Mouse (Mus musculus) liver, embryonic 12.5 days (tissue): ENCODE results near the gene Tex14. TPM values are rescaled to one million over a fixed set of nuclear protein-coding genes. Genes with fewer than 3 reads are reported as not detected.
"Not testable (repeated sequence)": the region's sequence is repeated elsewhere in the genome, so short reads cannot be mapped to it uniquely, and the experiment has no call there.

ENCODE experiments used
- ATAC-seq: fragments of 200-750 bp; cut with Nextera tagmentation; 2 replicates; pipeline ENCODE4 v1.8.0; 2017; ENCODE audit warnings: moderate number of reproducible peaks, mild to moderate bottlenecking, moderate library complexity
- H3K27ac ChIP-seq: fragments of 300-500 bp; sonication (generic); 2 replicates; pipeline ENCODE4 v1.5.1; 2016; ENCODE audit warnings: mild to moderate bottlenecking
- H3K27me3 ChIP-seq: fragments of 300-500 bp; sonication (generic); replicated peaks from 2 replicates; pipeline ENCODE4 v1.6.1; 2016; ENCODE audit warnings: mild to moderate bottlenecking, moderate library complexity
- H3K36me3 ChIP-seq: fragments of 300-500 bp; sonication (generic); 2 replicates; pipeline ENCODE4 v1.6.1; 2016; ENCODE audit warnings: mild to moderate bottlenecking, moderate library complexity
- H3K4me1 ChIP-seq: fragments of 300-500 bp; sonication (generic); 2 replicates; pipeline ENCODE4 v1.6.1; 2016
- H3K4me2 ChIP-seq: fragments of 300-500 bp; sonication (generic); 2 replicates; pipeline ENCODE4 v1.6.1; 2016; ENCODE audit warnings: mild to moderate bottlenecking, moderate library complexity
- H3K4me3 ChIP-seq: fragments of 300-500 bp; sonication (generic); 2 replicates; pipeline ENCODE4 v1.5.1; 2016; ENCODE audit warnings: mild to moderate bottlenecking, moderate library complexity
- H3K9ac ChIP-seq: fragments of 300-500 bp; sonication (generic); 2 replicates; pipeline ENCODE4 v1.6.1; 2016; ENCODE audit warnings: mild to moderate bottlenecking, moderate library complexity
- H3K9me3 ChIP-seq: fragments of 300-500 bp; sonication (generic); replicated peaks from 2 replicates; pipeline ENCODE4 v1.6.1; 2016; ENCODE audit warnings: mild to moderate bottlenecking, moderate library complexity
- WGBS: fragments of 180-500 bp; shearing (Covaris S2); methylation state at CpG from one replicate; pipeline ENCODE4 v1.1.7; 2016; ENCODE audit not compliant: insufficient replicate concordance; 5-methylcytosine and 5-hydroxymethylcytosine counted together
- polyA plus RNA-seq: library from polyadenylated mRNA; unstranded; fragments of >200 nt; fragmentation: Nextera tagmentation; extraction: Ambion mirVana; gene quantifications from 2 replicates; pipeline ENCODE4 v1.2.1, GENCODE M21; 2016

The Tex14 gene
- polyA plus RNA-seq, 1 experiment from 2014 or later, result not detected

DNA sequence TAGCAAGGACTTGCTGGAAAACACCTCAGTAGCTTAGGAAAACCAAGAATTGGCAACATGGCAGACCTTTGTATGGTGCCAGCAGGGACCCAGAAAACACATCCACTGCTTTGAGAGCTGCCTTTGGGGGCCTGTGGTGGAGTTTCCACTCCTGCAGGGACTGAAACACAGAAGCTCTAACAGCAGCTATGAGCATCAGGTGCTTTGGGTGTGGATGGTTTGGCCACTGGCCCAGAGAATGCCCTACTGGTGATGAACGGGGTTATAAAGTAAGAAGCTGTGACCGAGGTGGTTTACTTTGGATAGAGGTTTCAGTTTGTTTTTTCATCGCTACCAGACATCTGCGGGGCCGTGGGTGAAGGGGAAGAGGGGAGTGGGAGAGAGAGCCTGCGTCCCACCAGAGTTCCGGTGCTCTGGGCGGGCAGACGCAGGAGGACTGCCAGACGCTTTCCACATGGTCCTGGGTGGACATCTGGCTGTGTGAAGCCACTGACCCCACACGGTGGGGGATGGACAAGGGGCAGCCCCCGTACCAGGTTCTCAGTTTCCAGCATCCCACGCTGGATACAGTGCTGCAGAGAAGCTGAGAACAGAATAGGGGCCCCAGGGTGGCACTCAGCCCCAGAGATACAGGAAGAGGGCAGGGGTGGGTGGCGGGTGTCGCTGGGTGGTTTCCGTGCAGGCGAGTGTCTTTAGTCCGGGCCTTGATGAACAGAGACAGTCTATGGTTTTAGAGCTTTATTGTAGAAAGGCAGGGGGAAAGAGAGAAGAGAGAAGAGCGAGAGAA, 62.8 kb downstream of the Tex14 start:
- Histone ChIP-seq H3K9me3 (no peaks in the 10 kb centered on the region), H3K27me3 (0 out of 2 replicates have a peak, but pooled peaks cover 4% of the 10 kb centered on the region), H3K4me1 (peaks cover 49% of the 10 kb centered on the region), H3K4me2 (peak overlapping the region; percentile 19; the same call in 1 of the 2 replicates), H3K36me3 (no peaks in the 10 kb centered on the region), H3K4me3 (no peak overlapping the region), H3K27ac (no peak overlapping the region), H3K9ac (peak overlapping the region; percentile 31)
- 51% methylated on average over 19 of the region's 19 CpGs for WGBS
- ATAC-seq, result no peak

- Histone ChIP-seq H3K36me3 (no peaks in the 10 kb centered on the region), H3K27me3 (0 out of 2 replicates have a peak, but pooled peaks cover 4% of the 10 kb centered on the region), H3K9me3 (no peaks in the 10 kb centered on the region), H3K27ac (no peak overlapping the region), H3K9ac (no peak overlapping the region), H3K4me2 (0 out of 2 replicates have a peak overlapping the region, but pooled peaks have one; percentile 19), H3K4me3 (no peak overlapping the region), H3K4me1 (peaks cover 51% of the 10 kb centered on the region)
- ATAC-seq, result no peak
- 43% methylated on average over 7 of the region's 7 CpGs for WGBS
These were observed 63.4 kb downstream of the Tex14 start for GRCm38 (mm10) chr11:87468278-87468655.

DNA sequence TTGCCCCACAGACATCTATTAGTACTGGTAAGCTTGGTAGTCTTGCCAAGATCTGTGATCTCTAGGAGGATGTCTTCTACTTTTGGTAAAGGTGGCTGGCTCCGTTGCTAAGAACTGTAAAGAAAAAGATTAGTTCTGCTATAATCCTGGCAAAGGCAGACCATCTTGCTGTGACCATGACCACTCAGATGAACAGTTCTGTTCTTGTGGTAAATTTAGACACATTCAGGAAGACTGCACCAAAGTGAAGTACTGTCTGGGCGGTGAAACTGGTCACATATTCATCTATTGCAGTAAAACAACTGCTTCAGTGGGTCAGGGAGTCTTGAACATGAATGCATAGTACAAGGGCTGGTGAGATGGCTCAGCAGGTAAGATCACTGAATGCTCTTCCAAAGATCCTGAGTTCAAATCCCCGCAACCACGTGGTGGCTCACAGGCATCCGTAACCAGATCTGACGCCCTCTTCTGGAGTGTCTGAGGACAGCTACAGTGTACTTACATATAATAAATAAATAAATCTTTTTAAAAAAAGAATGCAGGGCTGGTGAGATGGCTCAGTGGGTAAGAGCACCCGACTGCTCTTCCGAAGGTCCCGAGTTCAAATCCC, 63.9 kb downstream of the Tex14 start:
- WGBS, result 68% methylated on average over 9 of the region's 9 CpGs
- no peak overlapping the region for H3K4me2 ChIP-seq
- H3K27me3 ChIP-seq, result 0 out of 2 replicates have a peak, but pooled peaks cover 4% of the 10 kb centered on the region
- no peaks in the 10 kb centered on the region for H3K9me3 ChIP-seq
- no peak overlapping the region for H3K9ac ChIP-seq
- H3K4me1 ChIP-seq, result peaks cover 47% of the 10 kb centered on the region
- no peak overlapping the region for H3K4me3 ChIP-seq
- H3K36me3 ChIP-seq, result no peaks in the 10 kb centered on the region
- H3K27ac ChIP-seq, result no peak overlapping the region
- no peak for ATAC-seq

DNA sequence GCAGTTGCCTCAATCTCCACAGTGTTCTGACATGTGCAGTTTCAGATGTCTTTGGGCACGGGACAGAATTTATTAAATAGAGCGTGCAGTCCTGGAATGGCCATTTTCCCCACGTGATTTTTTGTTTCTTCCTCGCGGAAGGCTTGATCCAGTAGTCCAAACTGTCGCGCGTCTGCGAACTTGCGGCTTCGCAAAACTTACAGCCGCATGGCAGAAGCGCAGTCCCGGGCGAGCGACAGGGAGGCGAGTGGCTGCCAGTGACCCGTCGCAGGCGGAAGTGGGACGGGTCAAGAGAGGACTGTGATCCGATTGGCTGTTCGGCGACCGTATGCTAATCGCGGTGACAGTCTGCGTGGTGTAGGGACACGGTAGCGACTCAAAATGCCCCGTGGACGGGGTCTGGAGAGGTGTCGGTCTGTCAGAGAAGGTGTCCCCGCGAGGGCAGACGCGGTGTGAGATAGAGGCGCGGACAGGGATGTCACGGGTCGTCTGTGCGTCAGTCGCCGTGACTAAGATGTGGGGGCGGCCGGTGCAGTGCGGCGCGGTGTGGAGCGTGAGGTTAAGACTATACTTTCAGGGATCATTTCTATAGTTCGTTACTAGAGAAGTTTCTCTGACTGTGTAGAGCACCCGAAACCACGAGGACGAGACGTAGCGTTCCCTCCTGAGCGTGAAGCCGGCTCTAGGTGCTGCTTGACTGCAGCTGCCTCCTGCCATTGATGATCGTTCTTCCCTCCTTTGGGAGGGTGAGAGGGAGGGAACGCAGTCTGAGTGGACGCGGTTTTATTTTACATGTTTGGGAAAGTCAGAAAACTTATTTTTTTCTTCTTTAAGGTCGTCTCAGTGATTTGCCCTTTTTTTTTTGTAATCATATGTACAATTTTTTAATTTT, 66.2 kb downstream of the Tex14 start:
- Histone ChIP-seq H3K4me3 (peak overlapping the region; percentile 41), H3K9ac (peak overlapping the region; percentile 73), H3K27ac (peak overlapping the region; percentile 64), H3K4me1 (peaks cover 36% of the 10 kb centered on the region), H3K4me2 (peak overlapping the region; percentile 70)
- H3K9me3 ChIP-seq, H3K36me3 ChIP-seq, H3K27me3 ChIP-seq: not testable (repeated sequence)
- 1% methylated on average over 26 of the region's 63 CpGs for WGBS
- peak; percentile 96 for ATAC-seq

- 0% methylated on average over 2 of the region's 3 CpGs for WGBS
- H3K4me2 ChIP-seq, H3K27ac ChIP-seq, H3K36me3 ChIP-seq, H3K9me3 ChIP-seq, H3K9ac ChIP-seq, H3K4me3 ChIP-seq, H3K27me3 ChIP-seq: not testable (repeated sequence)
- H3K4me1 ChIP-seq, result peaks cover 32% of the 10 kb centered on the region
- peak; percentile 58 for ATAC-seq
These were observed 66.8 kb downstream of the Tex14 start for GRCm38 (mm10) chr11:87471699-87471997.

GRCm38 (mm10) chr11:87472058-87472457, 67.2 kb downstream of the Tex14 start:
- 0 out of 2 replicates have a peak, but pooled peaks have one; percentile 5 for ATAC-seq
- not testable (repeated sequence) for H3K36me3 ChIP-seq, H3K9ac ChIP-seq, H3K4me3 ChIP-seq, H3K4me2 ChIP-seq, H3K9me3 ChIP-seq, H3K27me3 ChIP-seq
- H3K27ac ChIP-seq, result peak overlapping the region; percentile 51; the same call in 1 of the 2 replicates
- H3K4me1 ChIP-seq, result peaks cover 32% of the 10 kb centered on the region
- 25% methylated on average over 4 of the region's 4 CpGs for WGBS

- H3K9ac ChIP-seq, ATAC-seq, H3K27me3 ChIP-seq, H3K4me3 ChIP-seq, H3K9me3 ChIP-seq, H3K36me3 ChIP-seq, H3K4me2 ChIP-seq, H3K4me1 ChIP-seq, H3K27ac ChIP-seq: not testable (repeated sequence)
- 60% methylated on average over 2 of the region's 2 CpGs for WGBS
These were observed 74.3 kb downstream of the Tex14 start for GRCm38 (mm10) chr11:87479172-87479571.

- H3K4me3 ChIP-seq, result no peak overlapping the region
- H3K27me3 ChIP-seq, result no peaks in the 10 kb centered on the region
- H3K9me3 ChIP-seq, result no peaks in the 10 kb centered on the region
- no peak for ATAC-seq
- no peaks in the 10 kb centered on the region for H3K36me3 ChIP-seq
- no peak overlapping the region for H3K9ac ChIP-seq
- 47% methylated on average over 3 of the region's 3 CpGs for WGBS
- H3K4me1 ChIP-seq, result no peaks in the 10 kb centered on the region
- no peak overlapping the region for H3K4me2 ChIP-seq
- H3K27ac ChIP-seq, result no peak overlapping the region
These were observed 79.0 kb downstream of the Tex14 start for GRCm38 (mm10) chr11:87483796-87484326.

DNA sequence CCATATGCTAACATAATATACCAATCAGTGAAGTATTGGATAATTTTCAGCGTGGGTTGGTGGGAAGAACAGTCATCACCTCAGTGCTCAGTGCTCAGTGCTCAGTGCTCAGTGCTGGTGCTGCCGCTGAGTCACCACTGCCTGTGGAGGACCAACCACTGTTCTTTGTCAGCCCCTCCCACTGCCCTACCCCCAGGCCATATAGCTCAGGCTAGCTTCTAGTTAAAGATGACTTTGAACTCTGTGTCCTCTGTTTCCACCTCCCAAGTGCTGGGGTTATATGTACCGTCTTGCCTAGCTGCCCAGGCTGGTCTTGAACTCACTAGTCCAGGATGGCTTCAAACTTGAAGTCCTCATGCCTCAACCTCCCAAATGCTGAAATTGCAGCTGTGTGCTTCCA, 84.1 kb downstream of the Tex14 start:
- Histone ChIP-seq H3K36me3 (no peaks in the 10 kb centered on the region), H3K27ac (no peak overlapping the region), H3K9me3 (0 out of 2 replicates have a peak, but pooled peaks cover 1% of the 10 kb centered on the region), H3K4me1 (no peaks in the 10 kb centered on the region), H3K4me2 (no peak overlapping the region), H3K4me3 (no peak overlapping the region), H3K9ac (no peak overlapping the region), H3K27me3 (no peaks in the 10 kb centered on the region)
- 63% methylated on average over 3 of the region's 3 CpGs for WGBS
- no peak for ATAC-seq

DNA sequence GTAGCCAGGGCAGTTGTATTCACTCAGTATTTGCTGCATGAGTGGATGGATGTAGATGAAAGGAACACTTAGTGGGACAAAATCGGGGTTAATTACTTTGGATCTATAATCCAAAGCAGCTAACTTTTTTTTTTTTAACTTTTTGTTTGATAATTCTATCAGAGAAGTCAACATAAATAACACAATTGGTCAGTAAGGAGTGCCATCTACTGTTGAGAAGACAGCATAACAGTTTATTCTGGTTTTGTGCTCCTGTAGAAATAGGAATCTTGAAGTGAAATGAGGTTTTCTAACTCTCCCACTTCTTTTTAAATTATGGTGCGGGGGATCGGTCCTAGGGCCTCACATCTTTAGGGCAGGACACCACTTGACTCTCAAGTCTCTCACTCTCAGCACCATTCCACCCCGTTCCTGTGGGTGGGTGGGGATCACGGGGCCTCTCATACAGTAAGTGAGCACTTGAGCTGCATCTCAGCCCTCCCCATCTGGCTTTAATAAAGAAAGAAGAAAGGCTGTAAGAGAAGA, 99.9 kb downstream of the Tex14 start:
- no peak overlapping the region for H3K4me3 ChIP-seq
- no peak overlapping the region for H3K4me2 ChIP-seq
- H3K4me1 ChIP-seq, result peaks cover 10% of the 10 kb centered on the region; the same call in 1 of the 2 replicates
- H3K9ac ChIP-seq, result no peak overlapping the region
- WGBS, result 43% methylated on average over 5 of the region's 5 CpGs
- H3K36me3 ChIP-seq, result no peaks in the 10 kb centered on the region
- no peaks in the 10 kb centered on the region for H3K27me3 ChIP-seq
- ATAC-seq, result no peak
- H3K27ac ChIP-seq, result no peak overlapping the region
- no peaks in the 10 kb centered on the region for H3K9me3 ChIP-seq

DNA sequence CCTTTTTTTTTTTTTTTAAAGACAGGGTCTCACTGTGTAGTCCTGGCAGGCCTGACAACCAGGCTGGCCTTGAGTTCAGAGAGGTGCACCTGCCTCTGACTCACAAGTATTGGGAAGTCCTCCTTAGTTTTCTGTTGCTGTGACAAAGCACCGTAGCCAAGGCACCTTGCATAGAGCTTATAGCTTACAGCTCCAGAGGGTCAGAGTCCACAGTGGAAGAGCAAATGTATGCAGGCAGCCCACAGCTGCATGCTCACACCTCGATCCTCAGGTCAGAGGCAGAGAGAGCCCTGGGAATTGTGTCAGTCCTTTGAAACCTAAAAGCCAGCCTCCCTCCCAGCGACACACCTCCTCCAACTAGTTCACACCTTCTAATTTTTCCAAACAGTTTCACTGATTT, 101.6 kb downstream of the Tex14 start:
- Histone ChIP-seq H3K27me3 (no peaks in the 10 kb centered on the region; the same call in 1 of the 2 replicates), H3K9ac (no peak overlapping the region), H3K36me3 (no peaks in the 10 kb centered on the region), H3K27ac (no peak overlapping the region), H3K9me3 (no peaks in the 10 kb centered on the region), H3K4me2 (no peak overlapping the region), H3K4me1 (peaks cover 10% of the 10 kb centered on the region; the same call in 1 of the 2 replicates), H3K4me3 (no peak overlapping the region)
- 73% methylated on average over 3 of the region's 3 CpGs for WGBS
- ATAC-seq, result no peak
